Mouse (Mus musculus) ES-E14 (cell line): ENCODE results near the gene Gm26938. TPM values are rescaled to one million over a fixed set of nuclear protein-coding genes. Genes with fewer than 3 reads are reported as not detected.
A peak's percentile ranks its signal among the peaks of the same experiment; 100 is the strongest.

Experiments
- DNase-seq: peaks from one replicate; pipeline ENCODE4 v3.0.0-alpha.2; 2013; ENCODE audit warnings: low read depth, low spot score
- H3K27ac ChIP-seq: 2 replicates; pipeline ENCODE4 v1.5.1; 2012; ENCODE audit warnings: low read depth, mild to moderate bottlenecking, low read length, moderate library complexity, mixed read lengths; ENCODE audit not compliant: poor library complexity, insufficient read depth, severe bottlenecking
- H3K36me3 ChIP-seq: 2 replicates; pipeline ENCODE4 v1.6.1; 2012; ENCODE audit warnings: mild to moderate bottlenecking, low read length, moderate library complexity, mixed read lengths; ENCODE audit not compliant: control insufficient read depth, poor library complexity, insufficient read depth, severe bottlenecking
- H3K4me1 ChIP-seq, 2 experiments: fragments of 150-350 bp in 1 of 2; sonication (generic) in 1 of 2; 2 replicates each; pipeline ENCODE4 v1.6.1; 2012; ENCODE audit warnings: low read length in 2 of 2, mild to moderate bottlenecking in 1 of 2, mixed read lengths in 1 of 2; ENCODE audit not compliant: control insufficient read depth in 2 of 2, insufficient read depth in 2 of 2, poor library complexity in 1 of 2
- H3K4me3 ChIP-seq, 2 experiments: fragments of 150-350 bp in 1 of 2; sonication (generic) in 1 of 2; 2 replicates each; pipeline ENCODE4 v1.5.1; 2012; ENCODE audit warnings: low read length in 2 of 2, low read depth in 1 of 2, mild to moderate bottlenecking in 1 of 2, mixed read lengths in 1 of 2; ENCODE audit not compliant: insufficient read depth in 1 of 2, poor library complexity in 1 of 2, severe bottlenecking in 1 of 2
- H3K9ac ChIP-seq: 2 replicates; pipeline ENCODE4 v1.6.1; 2012; ENCODE audit warnings: low read depth, mild to moderate bottlenecking, low read length, mixed read lengths; ENCODE audit not compliant: poor library complexity, insufficient read depth, severe bottlenecking
- H3K9me3 ChIP-seq: fragments of 150-350 bp; sonication (generic); 2 replicates; pipeline ENCODE4 v1.6.1; 2012; ENCODE audit warnings: low read depth, mild to moderate bottlenecking, low read length; ENCODE audit not compliant: control insufficient read depth, insufficient read depth
- CHD2 ChIP-seq: IDR thresholded peaks from 2 replicates; pipeline ENCODE4 v1.6.1; 2014; ENCODE audit warnings: mild to moderate bottlenecking, low read depth, low read length, inconsistent platforms
- HCFC1 ChIP-seq: IDR thresholded peaks from 2 replicates; pipeline ENCODE4 v1.6.1; 2012; ENCODE audit warnings: low read length, inconsistent platforms, borderline replicate concordance; ENCODE audit not compliant: insufficient read depth
- MAFK ChIP-seq: IDR thresholded peaks from 2 replicates; pipeline ENCODE4 v1.6.1; 2014; ENCODE audit warnings: mild to moderate bottlenecking, low read depth, low read length, inconsistent platforms; ENCODE audit not compliant: insufficient read depth
- ZC3H11A ChIP-seq: IDR thresholded peaks from 2 replicates; pipeline ENCODE4 v1.6.1; 2012; ENCODE audit warnings: low read depth, mild to moderate bottlenecking, inconsistent platforms, low read length, borderline replicate concordance
- ZNF384 ChIP-seq: IDR thresholded peaks from 2 replicates; pipeline ENCODE4 v1.6.1; 2012; ENCODE audit warnings: low read depth, low read length, inconsistent platforms
- in situ Hi-C, 2 experiments: fragments of 600-800 bp; cut with MboI; formaldehyde crosslinking; loops; one replicate each; pipeline ENCODE4 v1.15.1; 2025; ENCODE audit warnings: low sequenced_read_pairs in 2 of 2, inconsistent platforms in 1 of 2; ENCODE audit not compliant: unreplicated experiment in 2 of 2
- total RNA-seq: library from RNA; depleted of rRNA; stranded (reverse); fragments of 300-350 nt; gene quantifications from 2 replicates; pipeline ENCODE4 v1.2.3, GENCODE M21; 2012

Gene Gm26938
- total RNA-seq, 1 experiment, result not detected

DNA sequence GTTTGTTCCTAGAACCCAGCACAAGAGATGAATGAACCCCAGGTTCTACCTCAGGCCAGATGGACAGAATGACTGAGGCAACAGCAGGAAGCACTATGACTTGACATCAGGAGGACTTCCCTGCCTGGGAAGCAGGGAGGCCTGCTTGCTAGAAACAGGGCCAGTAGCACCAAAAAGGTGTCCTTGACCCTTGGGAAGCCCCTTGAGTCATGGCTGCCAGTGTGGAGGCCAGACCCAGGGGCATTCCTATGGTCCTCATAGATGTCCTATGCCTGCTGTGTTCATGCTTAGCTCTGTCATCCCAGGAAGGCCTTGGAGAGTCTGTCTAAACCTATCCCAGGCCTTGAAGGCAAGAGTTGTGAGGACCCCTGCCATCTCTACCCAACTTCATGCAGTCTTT, 9.8 kb downstream of the Gm26938 start:
- in situ Hi-C loops, result no loop called here
- DNase-seq, result no peak
- no peak for TF ChIP-seq MAFK
- no peak for TF ChIP-seq HCFC1
- TF ChIP-seq ZNF384, result no peak
- no peak for TF ChIP-seq ZC3H11A
- no peak for TF ChIP-seq CHD2
- Histone ChIP-seq H3K9ac (no peak overlapping the region), H3K4me3 (no peak overlapping the region), H3K27ac (no peak overlapping the region), H3K4me1 (peaks cover 0 to 9% of the 10 kb centered on the region in 2 experiments; a peak in 1 of 4 replicates), H3K9me3 (no peaks in the 10 kb centered on the region), H3K36me3 (no peaks in the 10 kb centered on the region)

DNA sequence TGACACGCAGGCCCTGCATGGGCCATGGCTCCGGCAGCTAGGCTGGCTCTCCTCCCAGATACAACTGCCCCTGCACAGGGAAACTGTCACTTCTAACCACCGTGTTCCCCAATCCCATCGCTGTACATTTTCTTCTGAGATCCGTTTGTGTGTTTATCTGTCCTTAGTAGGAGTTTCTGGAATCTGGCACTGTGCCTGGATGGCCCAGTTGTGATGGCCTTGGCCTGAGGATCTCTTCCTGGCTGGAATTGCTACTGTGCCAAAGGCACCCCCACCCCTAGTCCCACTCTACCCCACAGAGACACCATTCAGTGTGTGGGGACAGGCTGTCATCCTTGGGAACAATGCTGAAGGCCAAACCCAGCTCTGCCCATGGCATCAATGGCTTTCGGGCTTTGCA, 10.2 kb downstream of the Gm26938 start:
- in situ Hi-C loops, result no loop called here
- no peak overlapping the region for H3K9ac ChIP-seq
- no peak for DNase-seq
- H3K4me3 ChIP-seq, result no peak overlapping the region
- H3K9me3 ChIP-seq, result no peaks in the 10 kb centered on the region
- H3K36me3 ChIP-seq, result no peaks in the 10 kb centered on the region
- no peak for TF ChIP-seq CHD2
- TF ChIP-seq HCFC1, result no peak
- no peak for TF ChIP-seq ZNF384
- no peak overlapping the region for H3K27ac ChIP-seq
- peaks cover 0 to 9% of the 10 kb centered on the region in 2 experiments; a peak in 1 of 4 replicates for H3K4me1 ChIP-seq

- peaks cover 0 to 9% of the 10 kb centered on the region in 2 experiments; a peak in 1 of 4 replicates for H3K4me1 ChIP-seq
- TF ChIP-seq ZC3H11A, result no peak
- no peak for TF ChIP-seq MAFK
- TF ChIP-seq CHD2, result no peak
- TF ChIP-seq HCFC1, result no peak
- TF ChIP-seq ZNF384, result no peak
- H3K36me3 ChIP-seq, result no peaks in the 10 kb centered on the region
- DNase-seq, result no peak
- peak overlapping the region; percentile 57; the same call in 1 of the 2 replicates for H3K9ac ChIP-seq
- in situ Hi-C loops, result no loop called here
- no peaks in the 10 kb centered on the region for H3K9me3 ChIP-seq
- no peak overlapping the region; the same call in 1 of the 2 replicates for H3K27ac ChIP-seq
- peak overlapping the region; percentile 48; a peak in 2 of 4 replicates for H3K4me3 ChIP-seq
These were observed 12.2 kb downstream of the Gm26938 start for GRCm38 (mm10) chr5:139813963-139814381.

DNA sequence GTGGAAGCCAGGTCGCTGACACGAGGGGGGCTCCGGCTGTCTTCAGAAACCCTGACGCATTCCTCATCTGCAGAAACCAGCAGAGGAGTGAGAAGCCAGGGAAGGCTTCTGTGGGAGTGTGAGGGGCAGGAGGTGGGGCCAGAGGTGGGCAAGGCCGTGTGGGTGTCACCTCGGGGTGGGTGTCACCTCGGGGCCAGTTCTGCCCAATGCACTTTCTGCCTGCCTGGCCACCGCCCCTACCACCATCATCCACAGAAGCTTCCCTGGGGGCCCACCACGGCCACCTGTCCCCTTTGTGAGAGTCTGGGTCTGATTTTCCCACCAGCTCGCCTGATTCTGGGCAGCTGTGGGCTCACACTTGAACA, 13.1 kb downstream of the Gm26938 start:
- Histone ChIP-seq H3K4me3 (no peak overlapping the region), H3K27ac (no peak overlapping the region), H3K9ac (no peak overlapping the region)

GRCm38 (mm10) chr5:139812398-139813125, 13.6 kb downstream of the Gm26938 start:
- peaks cover 0 to 17% of the 10 kb centered on the region in 2 experiments; a peak in 2 of 4 replicates for H3K4me1 ChIP-seq
- H3K36me3 ChIP-seq, result no peaks in the 10 kb centered on the region
- no peak overlapping the region for H3K4me3 ChIP-seq
- no peak overlapping the region for H3K27ac ChIP-seq
- H3K9me3 ChIP-seq, result no peaks in the 10 kb centered on the region
- in situ Hi-C loops, result no loop called here
- no peak for TF ChIP-seq MAFK
- no peak for TF ChIP-seq CHD2
- no peak for TF ChIP-seq ZC3H11A
- TF ChIP-seq ZNF384, result no peak
- no peak for TF ChIP-seq HCFC1
- no peak overlapping the region for H3K9ac ChIP-seq
- DNase-seq, result no peak

More for the DNA sequence above, 13.1 kb downstream of the Gm26938 start:
- no peaks in the 10 kb centered on the region for H3K36me3 ChIP-seq
- no peaks in the 10 kb centered on the region for H3K9me3 ChIP-seq
- H3K4me1 ChIP-seq, result peaks cover 0 to 12% of the 10 kb centered on the region in 2 experiments; a peak in 2 of 4 replicates
- no peak for DNase-seq
- in situ Hi-C loops, result no loop called here
- TF ChIP-seq ZNF384, result no peak
